Mouse (Mus musculus): ENCODE measurements around the gene Gm20388. TPM values are rescaled to one million over a fixed set of nuclear protein-coding genes. Genes with fewer than 3 reads are reported as not detected.

Gene Gm20388
- polyA plus RNA-seq, 1 experiment = 49.7 TPM

DNA sequence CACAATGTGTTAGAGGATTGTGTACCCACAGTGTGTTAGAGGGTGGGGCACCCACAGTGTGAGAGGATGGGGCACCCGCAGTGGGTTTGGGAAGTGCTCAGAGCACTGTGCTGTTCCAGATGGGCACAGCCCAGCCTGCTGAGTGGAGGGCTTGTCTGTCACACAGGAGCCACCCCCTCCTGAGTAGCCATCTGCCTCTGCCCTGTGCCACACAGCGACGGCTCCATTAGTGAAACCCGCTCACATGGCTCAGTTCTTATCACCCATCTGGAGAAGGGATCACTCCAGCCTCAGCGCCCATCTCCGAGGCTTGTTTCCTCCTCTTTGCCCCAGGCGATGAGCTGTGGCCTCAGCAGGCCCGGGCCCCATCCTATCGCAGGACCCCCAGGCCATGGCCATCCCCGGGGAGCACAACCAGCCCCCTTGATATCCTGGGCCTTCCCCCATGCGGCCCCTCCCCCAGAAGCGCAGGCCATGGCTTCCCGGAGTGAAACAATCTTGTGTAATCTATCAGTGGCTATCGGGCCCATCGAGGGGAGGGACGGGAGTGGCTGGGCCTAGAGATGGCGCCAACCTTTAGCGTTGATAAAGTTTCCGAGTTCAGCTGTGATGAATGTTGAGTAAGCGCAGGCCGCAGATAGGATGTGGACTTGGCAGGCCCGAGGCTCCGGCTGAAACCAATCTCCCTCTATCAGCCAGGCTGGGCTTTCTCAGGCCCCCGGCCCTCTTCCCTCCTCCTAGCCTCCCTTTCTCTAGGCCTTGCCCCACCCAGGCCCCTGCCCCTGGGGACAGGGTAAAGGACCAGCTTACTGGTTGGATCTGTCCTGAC lies 2385.7 kb downstream of the Gm20388 start:
- peak; percentile 29 for DNase-seq
- H3K27ac ChIP-seq (ENCODE audit: insufficient read depth, low read depth, low read length) = no peak overlapping the region
- 58% methylated on average over 24 of the region's 24 CpGs for WGBS
- H3K4me1 ChIP-seq (ENCODE audit: control insufficient read depth, insufficient read depth, low read length) = peaks cover 3% of the 10 kb centered on the region; the same call in 1 of the 2 replicates
- H3K36me3 ChIP-seq (ENCODE audit: control insufficient read depth, insufficient read depth, low read length) = no peaks in the 10 kb centered on the region
- H3K27me3 ChIP-seq (replicated peaks; ENCODE audit: control insufficient read depth, insufficient read depth, low read length) = no peaks in the 10 kb centered on the region
- no peak overlapping the region for H3K4me3 ChIP-seq (ENCODE audit: insufficient read depth, low read depth, low read length)
- no peak for TF ChIP-seq CTCF (conservative IDR thresholded peaks at IDR 0.05; ENCODE audit: insufficient read depth, insufficient read length, low read depth, low read length)
- TF ChIP-seq POLR2A (IDR thresholded peaks at IDR 0.05; ENCODE audit: low read depth, low read length) = no peak

DNA sequence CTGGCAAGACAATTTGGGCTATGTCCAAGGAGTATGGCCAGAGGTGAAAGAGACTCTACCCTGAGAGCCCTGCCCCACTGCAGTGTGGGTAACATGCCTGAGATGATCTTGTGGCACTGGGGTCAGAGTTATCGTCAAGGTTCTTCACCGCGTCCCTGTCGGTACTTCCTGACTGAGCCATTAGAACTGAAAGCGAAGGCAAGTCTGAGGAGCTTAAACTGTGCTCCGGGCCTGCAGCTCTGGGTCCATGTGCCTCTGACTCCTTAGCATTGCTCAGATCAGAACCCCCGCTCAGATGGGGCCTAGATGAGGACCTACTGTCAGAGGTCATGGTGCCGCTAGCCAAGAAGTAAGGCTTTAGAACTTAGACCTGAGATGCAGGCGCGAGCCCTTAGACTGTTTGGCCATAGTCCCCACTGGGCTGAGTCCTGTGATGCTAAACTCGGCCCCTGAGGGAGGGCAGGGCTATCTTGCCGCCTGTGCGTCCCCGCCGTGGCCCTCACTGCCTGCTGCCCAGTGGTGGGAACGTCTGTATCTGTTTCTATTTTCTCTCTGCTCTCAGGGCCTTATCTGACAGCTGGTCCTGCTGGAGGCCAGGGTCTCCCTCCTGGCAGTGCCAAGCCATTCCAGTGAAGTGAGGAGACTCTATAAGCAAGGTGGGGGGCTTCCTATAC lies 2389.1 kb downstream of the Gm20388 start:
- 77% methylated on average over 16 of the region's 16 CpGs for WGBS
- no peak for DNase-seq
- no peak overlapping the region for H3K4me3 ChIP-seq (ENCODE audit: insufficient read depth, low read depth, low read length)
- H3K36me3 ChIP-seq (ENCODE audit: control insufficient read depth, insufficient read depth, low read length) = no peaks in the 10 kb centered on the region
- TF ChIP-seq POLR2A (IDR thresholded peaks at IDR 0.05; ENCODE audit: low read depth, low read length) (no peak), CTCF (conservative IDR thresholded peaks at IDR 0.05; ENCODE audit: insufficient read depth, insufficient read length, low read depth, low read length) (no peak)
- H3K27ac ChIP-seq (ENCODE audit: insufficient read depth, low read depth, low read length) = no peak overlapping the region
- no peaks in the 10 kb centered on the region for H3K4me1 ChIP-seq (ENCODE audit: control insufficient read depth, insufficient read depth, low read length)
- H3K27me3 ChIP-seq (replicated peaks; ENCODE audit: control insufficient read depth, insufficient read depth, low read length) = no peaks in the 10 kb centered on the region

DNA sequence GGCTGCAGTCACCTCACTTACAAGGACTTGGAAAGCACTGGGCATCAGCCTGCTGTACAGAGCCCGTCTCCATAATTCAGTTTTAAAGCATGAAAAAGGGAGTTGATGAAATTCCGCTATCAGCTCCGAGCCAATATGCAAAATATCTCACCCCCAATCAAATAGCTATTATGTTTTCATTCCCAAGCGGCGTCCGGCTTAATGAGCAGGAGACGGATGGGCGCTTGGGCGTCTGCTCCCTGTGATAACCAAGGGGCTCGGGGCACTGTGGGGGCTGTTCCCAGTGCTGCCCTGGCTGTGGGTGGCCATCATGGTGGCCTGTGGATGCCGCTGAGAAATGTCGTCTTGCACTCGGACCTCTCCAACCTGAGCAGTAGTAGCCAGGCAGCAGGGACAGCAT lies 2390.4 kb downstream of the Gm20388 start:
- no peaks in the 10 kb centered on the region for H3K4me1 ChIP-seq (ENCODE audit: control insufficient read depth, insufficient read depth, low read length)
- WGBS = 76% methylated on average over 13 of the region's 13 CpGs

DNA sequence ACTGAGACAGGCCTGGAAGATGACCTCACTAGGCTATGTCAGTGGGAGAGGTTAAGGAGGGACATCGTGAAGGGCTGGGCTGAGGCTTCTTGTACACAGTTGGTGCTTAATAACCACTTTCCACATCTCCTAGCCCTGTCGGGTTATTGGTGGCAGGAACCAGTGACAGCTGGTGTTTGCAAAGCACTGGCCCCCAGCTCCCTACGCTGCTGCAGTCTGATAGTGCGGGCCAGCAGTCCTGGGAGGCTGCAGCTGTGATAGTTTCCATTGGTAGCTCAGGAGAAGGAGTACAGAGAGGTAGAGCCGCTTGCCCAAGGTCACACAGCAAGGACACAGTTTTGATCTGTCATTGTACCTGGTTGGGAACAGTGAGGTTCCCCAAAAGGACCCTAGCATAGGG lies 2391.2 kb downstream of the Gm20388 start:
- Histone ChIP-seq H3K36me3 (ENCODE audit: control insufficient read depth, insufficient read depth, low read length) (no peaks in the 10 kb centered on the region), H3K27me3 (replicated peaks; ENCODE audit: control insufficient read depth, insufficient read depth, low read length) (no peaks in the 10 kb centered on the region), H3K27ac (ENCODE audit: insufficient read depth, low read depth, low read length) (no peak overlapping the region), H3K4me3 (ENCODE audit: insufficient read depth, low read depth, low read length) (no peak overlapping the region), H3K4me1 (ENCODE audit: control insufficient read depth, insufficient read depth, low read length) (no peaks in the 10 kb centered on the region)
- DNase-seq = no peak
- WGBS = 86% methylated on average over 5 of the region's 5 CpGs
- TF ChIP-seq POLR2A (IDR thresholded peaks at IDR 0.05; ENCODE audit: low read depth, low read length) (no peak), CTCF (conservative IDR thresholded peaks at IDR 0.05; ENCODE audit: insufficient read depth, insufficient read length, low read depth, low read length) (no peak)

More for the DNA sequence above, 2390.4 kb downstream of the Gm20388 start:
- H3K27me3 ChIP-seq (replicated peaks; ENCODE audit: control insufficient read depth, insufficient read depth, low read length) = no peaks in the 10 kb centered on the region
- H3K4me3 ChIP-seq (ENCODE audit: insufficient read depth, low read depth, low read length) = no peak overlapping the region
- no peak for DNase-seq
- TF ChIP-seq CTCF (conservative IDR thresholded peaks at IDR 0.05; ENCODE audit: insufficient read depth, insufficient read length, low read depth, low read length) (no peak), POLR2A (IDR thresholded peaks at IDR 0.05; ENCODE audit: low read depth, low read length) (no peak)
- H3K36me3 ChIP-seq (ENCODE audit: control insufficient read depth, insufficient read depth, low read length) = no peaks in the 10 kb centered on the region
- no peak overlapping the region for H3K27ac ChIP-seq (ENCODE audit: insufficient read depth, low read depth, low read length)

DNA sequence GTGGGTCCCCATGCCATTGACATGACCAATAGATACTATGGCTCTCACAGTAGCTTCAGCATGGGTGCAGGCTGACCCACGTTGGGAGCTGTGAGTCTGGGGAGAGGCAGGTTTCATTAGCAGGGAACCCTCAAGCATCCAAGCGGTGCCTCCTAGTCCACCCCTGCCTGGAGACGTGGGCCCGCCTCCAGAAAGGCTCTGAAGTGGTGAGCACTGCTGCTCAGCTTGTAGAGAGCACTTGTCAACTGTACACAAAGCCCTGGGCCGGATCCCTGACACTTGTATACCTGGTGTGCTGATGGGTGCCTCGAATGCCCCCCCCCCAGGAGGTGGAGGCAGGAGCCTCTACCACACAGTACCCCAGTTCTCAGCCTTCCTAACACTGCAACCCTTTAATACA lies 2392.8 kb downstream of the Gm20388 start:
- Histone ChIP-seq H3K36me3 (ENCODE audit: control insufficient read depth, insufficient read depth, low read length) (no peaks in the 10 kb centered on the region), H3K4me3 (ENCODE audit: insufficient read depth, low read depth, low read length) (no peak overlapping the region), H3K27ac (ENCODE audit: insufficient read depth, low read depth, low read length) (no peak overlapping the region), H3K27me3 (replicated peaks; ENCODE audit: control insufficient read depth, insufficient read depth, low read length) (no peaks in the 10 kb centered on the region), H3K4me1 (ENCODE audit: control insufficient read depth, insufficient read depth, low read length) (no peaks in the 10 kb centered on the region)
- no peak for DNase-seq
- WGBS = 86% methylated on average over 6 of the region's 6 CpGs
- TF ChIP-seq POLR2A (IDR thresholded peaks at IDR 0.05; ENCODE audit: low read depth, low read length) (no peak), CTCF (conservative IDR thresholded peaks at IDR 0.05; ENCODE audit: insufficient read depth, insufficient read length, low read depth, low read length) (no peak)

- H3K4me3 ChIP-seq (ENCODE audit: insufficient read depth, low read depth, low read length) = no peak overlapping the region
- no peak for DNase-seq
- WGBS = 46% methylated on average over 3 of the region's 3 CpGs
- no peaks in the 10 kb centered on the region for H3K4me1 ChIP-seq (ENCODE audit: control insufficient read depth, insufficient read depth, low read length)
- H3K27ac ChIP-seq (ENCODE audit: insufficient read depth, low read depth, low read length) = no peak overlapping the region
- no peak for TF ChIP-seq CTCF (conservative IDR thresholded peaks at IDR 0.05; ENCODE audit: insufficient read depth, insufficient read length, low read depth, low read length)
- TF ChIP-seq POLR2A (IDR thresholded peaks at IDR 0.05; ENCODE audit: low read depth, low read length) = no peak
- no peaks in the 10 kb centered on the region for H3K27me3 ChIP-seq (replicated peaks; ENCODE audit: control insufficient read depth, insufficient read depth, low read length)
- H3K36me3 ChIP-seq (ENCODE audit: control insufficient read depth, insufficient read depth, low read length) = no peaks in the 10 kb centered on the region
Measured at GRCm38 (mm10) chr8:122304058-122304457, 2393.4 kb downstream of the Gm20388 start.

All from kidney, adult 2 months (tissue).